8 mouse cellular contexts compared by ENCODE assay signal in the genomic region with DNA sequence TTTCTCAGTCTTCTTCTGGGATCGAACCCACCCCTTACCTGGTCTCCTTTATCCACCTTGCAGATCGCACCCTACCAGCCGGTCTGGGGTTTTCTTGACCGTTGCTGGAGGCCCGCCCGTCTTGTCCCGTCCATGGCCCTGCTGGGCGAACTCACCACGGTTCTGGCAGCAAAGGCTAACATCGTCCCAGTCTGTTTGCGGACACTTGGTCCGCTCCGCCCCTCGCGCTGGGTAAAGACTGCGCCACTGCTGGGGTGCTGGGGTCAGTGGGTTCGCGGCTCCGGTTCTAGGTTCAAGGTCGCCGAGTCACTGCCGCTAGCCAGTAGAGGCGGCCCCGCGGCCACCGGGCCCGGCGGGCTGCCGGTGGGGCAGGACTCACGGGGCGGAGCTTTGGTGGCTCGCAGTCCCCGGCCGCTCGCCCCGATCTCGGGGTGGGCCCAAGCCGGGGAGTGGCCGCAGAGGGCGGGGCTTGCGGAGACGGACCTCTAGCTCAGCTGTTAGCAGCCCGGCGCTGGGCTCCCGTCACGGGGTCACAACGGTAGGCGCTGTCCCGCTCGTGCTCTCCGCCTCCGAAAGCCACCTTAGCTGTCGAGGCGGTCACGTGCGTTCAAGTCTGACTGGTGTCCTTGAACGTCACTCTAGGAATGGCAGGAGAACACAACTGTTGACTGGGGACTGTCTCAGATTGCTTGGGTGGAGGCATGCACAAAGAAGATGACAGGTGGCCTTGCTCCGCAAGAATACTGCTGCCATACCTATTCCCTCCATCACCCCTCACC. TPM values are rescaled to one million over a fixed set of nuclear protein-coding genes. Genes with fewer than 3 reads are reported as not detected.
A peak's percentile ranks its signal among the peaks of the same experiment; 100 is the strongest.
DNase-seq lines count a peak whose midpoint lies in the region; ATAC-seq and TF ChIP-seq lines count a peak whose summit lies in the region.

Crat (minus strand) TSS at position 657 of the 779 bp plus-strand sequence.

- WGBS in forebrain, embryonic 15.5 days: under 1% methylated on average over 58 of the region's 58 CpGs
- under 1% methylated on average over 57 of the region's 58 CpGs for WGBS in lung, embryonic 14.5 days
- 1% methylated on average over 57 of the region's 58 CpGs for WGBS in olfactory bulb, adult 2 months

- H3K4me2 ChIP-seq in forebrain, embryonic 15.5 days (replicated peaks): peak within 1 kb of the TSS; percentile 86
- H3K4me2 ChIP-seq in lung, embryonic 14.5 days: peak within 1 kb of the TSS; percentile 92

- TF ChIP-seq CTCF in layer of hippocampus, adult 2 months (conservative IDR thresholded peaks at IDR 0.05): no peak; the same call in 1 of the 2 replicates
- TF ChIP-seq CTCF in lung, embryonic 14.5 days (IDR thresholded peaks at IDR 0.05; ENCODE audit: low read depth): no peak
- peak; percentile 16; the same call in 1 of the 2 replicates for TF ChIP-seq CTCF in olfactory bulb, adult 2 months (IDR thresholded peaks at IDR 0.05; ENCODE audit: insufficient read depth, low read depth, low read length)

- peak within 1 kb of the TSS; percentile 93 for H3K4me3 ChIP-seq in forebrain, embryonic 15.5 days
- H3K4me3 ChIP-seq in layer of hippocampus, adult 2 months: peak within 1 kb of the TSS; percentile 93
- H3K4me3 ChIP-seq in lung, embryonic 14.5 days (ENCODE audit: low read depth, low read length): peak within 1 kb of the TSS; percentile 93
- peak within 1 kb of the TSS; percentile 63 for H3K4me3 ChIP-seq in olfactory bulb, adult 2 months (ENCODE audit: insufficient read depth, low read depth, low read length)

- H3K27me3 ChIP-seq in forebrain, embryonic 15.5 days: no peaks in the 10 kb centered on the region
- no peaks in the 10 kb centered on the region for H3K27me3 ChIP-seq in lung, embryonic 14.5 days (ENCODE audit: insufficient read depth, low read length)

- H3K4me1 ChIP-seq in forebrain, embryonic 15.5 days: peaks cover 48% of the 10 kb centered on the region
- peaks cover 13% of the 10 kb centered on the region; the same call in 1 of the 2 replicates for H3K4me1 ChIP-seq in lung, embryonic 14.5 days (ENCODE audit: insufficient read depth)
- H3K4me1 ChIP-seq in olfactory bulb, adult 2 months (ENCODE audit: control insufficient read depth, insufficient read depth, low read length): peaks cover 35% of the 10 kb centered on the region

- peak; percentile 88 for ATAC-seq in forebrain, embryonic 15.5 days (replicated peaks)
- ATAC-seq in lung, embryonic 14.5 days (ENCODE audit: insufficient read depth): peak; percentile 93

- intact Hi-C loops in heart, postnatal 14 days (cut with DNase I): no loop called here

- H3K27ac ChIP-seq in forebrain, embryonic 15.5 days (replicated peaks): peak within 1 kb of the TSS; percentile 98
- H3K27ac ChIP-seq in layer of hippocampus, adult 2 months: peak within 1 kb of the TSS; percentile 98
- H3K27ac ChIP-seq in lung, embryonic 14.5 days (ENCODE audit: low read depth): peak within 1 kb of the TSS; percentile 98
- peak within 1 kb of the TSS; percentile 94 for H3K27ac ChIP-seq in olfactory bulb, adult 2 months (ENCODE audit: insufficient read depth, low read depth, low read length)

- peaks cover 6% of the 10 kb centered on the region; the same call in 1 of the 2 replicates for H3K36me3 ChIP-seq in forebrain, embryonic 15.5 days
- no peaks in the 10 kb centered on the region for H3K36me3 ChIP-seq in lung, embryonic 14.5 days (ENCODE audit: insufficient read depth)

- no peaks in the 10 kb centered on the region for H3K9me3 ChIP-seq in forebrain, embryonic 15.5 days
- no peaks in the 10 kb centered on the region for H3K9me3 ChIP-seq in lung, embryonic 14.5 days (ENCODE audit: low read depth, low read length)

- TF ChIP-seq POLR2A in olfactory bulb, adult 2 months (IDR thresholded peaks at IDR 0.05; ENCODE audit: insufficient read depth, low read depth, low read length): peak; percentile 57

- DNase-seq in MEL-GATA-1-ER (ENCODE audit: extremely low read depth, low read depth): peak; percentile 70
- DNase-seq in cerebellum, adult 11-12 months: peak; percentile 97
- DNase-seq in heart, postnatal 14 days: peak; percentile 96 to 97
- peak; percentile 86 to 92 for DNase-seq in layer of hippocampus, adult 2 months (ENCODE audit: low spot score in 2 of 2)
- peak; percentile 93 for DNase-seq in lung, embryonic 14.5 days
- DNase-seq in thymus, postnatal 14 days: peak; percentile 73

- H3K9ac ChIP-seq in forebrain, embryonic 15.5 days (replicated peaks): peak within 1 kb of the TSS; percentile 95
- peak within 1 kb of the TSS; percentile 91 for H3K9ac ChIP-seq in lung, embryonic 14.5 days

RNA-seq across cellular contexts. Expression of gene Crat, which starts in this region (rescaled TPM):
- 20.5 and 22.6 TPM in 2 replicates for polyA plus RNA-seq in forebrain, embryonic 15.5 days (2015; fragmentation: Nextera tagmentation; extraction: Ambion mirVana)
- total RNA-seq in heart, postnatal 14 days (2021): 100 to 1,000 TPM; 441 to 477 TPM
- total RNA-seq in layer of hippocampus, adult 2 months (2021): 10 to 100 TPM; 50.9 to 51.6 TPM
- polyA plus RNA-seq in lung, embryonic 14.5 days (2014; fragmentation: Nextera tagmentation; extraction: Ambion mirVana): 28.0 and 30.3 TPM in 2 replicates
- polyA plus RNA-seq in olfactory bulb, adult 2 months (2012; ENCODE audit: insufficient read depth, insufficient read length, low replicate concordance, missing spikeins): not detected in 2 replicates

Comparison
In these comparisons a context has a peak if more than half of its experiments do, and no peak if none do; other contexts are left out.
1. Peak in every context shown above with its lines: DNase-seq, ATAC-seq, H3K4me3 ChIP-seq and H3K27ac ChIP-seq.
2. RNA of gene Crat (total RNA-seq): 441 to 477 TPM in heart, postnatal 14 days; 50.9 to 51.6 TPM in layer of hippocampus, adult 2 months; every median in the first group is over 4 times any median in the second.
3. RNA of gene Crat (polyA plus RNA-seq): 28.0 to 30.3 TPM in lung, embryonic 14.5 days and 20.5 to 22.6 TPM in forebrain, embryonic 15.5 days; not detected in olfactory bulb, adult 2 months; every median in the first group is over 10 times any median in the second.